Mouse (Mus musculus) urinary bladder, postnatal 25 days (tissue): ENCODE measurements at regions not wholly inside any gene's neighbourhood (a gene's known extent, or its start where the extent isn't known, plus 50 kb on each side); places are given as distances from the start of the nearest gene placed in this dataset.
A peak's percentile ranks its signal among the peaks of the same experiment; 100 is the strongest.

Source experiments
- DNase-seq: peaks from one replicate; pipeline ENCODE4 v3.0.0; 2022; ENCODE audit warnings: low spot score

- no peak for DNase-seq
Measured at GRCm38 (mm10) chr13:90493696-90494095, 404.3 kb upstream of the Xrcc4 start.

- DNase-seq = no peak
Measured at GRCm38 (mm10) chr13:90490991-90491951, 401.9 kb upstream of the Xrcc4 start.

GRCm38 (mm10) chr13:90480484-90480883, 391.1 kb upstream of the Xrcc4 start:
- no peak for DNase-seq

GRCm38 (mm10) chr13:90476880-90477279, 387.5 kb upstream of the Xrcc4 start:
- DNase-seq = no peak

GRCm38 (mm10) chr13:90474507-90474906, 385.1 kb upstream of the Xrcc4 start:
- no peak for DNase-seq

- DNase-seq = no peak
Measured at GRCm38 (mm10) chr13:90474053-90474452, 384.6 kb upstream of the Xrcc4 start.

- no peak for DNase-seq
Measured at GRCm38 (mm10) chr13:90473041-90473825, 383.8 kb upstream of the Xrcc4 start.

GRCm38 (mm10) chr13:90466096-90466495, 376.7 kb upstream of the Xrcc4 start:
- no peak for DNase-seq

GRCm38 (mm10) chr13:90464051-90464450, 374.6 kb upstream of the Xrcc4 start:
- peak; percentile 24 for DNase-seq

GRCm38 (mm10) chr13:90463381-90463780, 374.0 kb upstream of the Xrcc4 start:
- DNase-seq = no peak

GRCm38 (mm10) chr13:90454631-90455030, 365.2 kb upstream of the Xrcc4 start:
- DNase-seq = no peak

- DNase-seq = no peak
Measured at GRCm38 (mm10) chr13:90426901-90427300, 337.5 kb upstream of the Xrcc4 start.

GRCm38 (mm10) chr13:90425379-90425778, 336.0 kb upstream of the Xrcc4 start:
- DNase-seq = no peak

- no peak for DNase-seq
Measured at GRCm38 (mm10) chr13:90424541-90424940, 335.1 kb upstream of the Xrcc4 start.

- DNase-seq = no peak
Measured at GRCm38 (mm10) chr13:90420966-90421365, 331.6 kb upstream of the Xrcc4 start.

- no peak for DNase-seq
Measured at GRCm38 (mm10) chr13:90404392-90404791, 315.0 kb upstream of the Xrcc4 start.

- no peak for DNase-seq
Measured at GRCm38 (mm10) chr13:90402061-90402460, 312.7 kb upstream of the Xrcc4 start.

GRCm38 (mm10) chr13:90401496-90401895, 312.1 kb upstream of the Xrcc4 start:
- no peak for DNase-seq

- DNase-seq = no peak
Measured at GRCm38 (mm10) chr13:90395274-90396023, 306.0 kb upstream of the Xrcc4 start.

- DNase-seq = no peak
Measured at GRCm38 (mm10) chr13:90394815-90395241, 305.4 kb upstream of the Xrcc4 start.

GRCm38 (mm10) chr13:90392415-90392814, 303.0 kb upstream of the Xrcc4 start:
- no peak for DNase-seq

- DNase-seq = no peak
Measured at GRCm38 (mm10) chr13:90376619-90377018, 287.2 kb upstream of the Xrcc4 start.
